Mouse (Mus musculus) liver, embryonic 14.5 days (tissue): Measurements from ENCODE around the gene Chd9. TPM values are rescaled to one million over a fixed set of nuclear protein-coding genes. Genes with fewer than 3 reads are reported as not detected.
"Not testable (repeated sequence)": the region's sequence is repeated elsewhere in the genome, so short reads cannot be mapped to it uniquely, and the experiment has no call there.

Source experiments
- ATAC-seq: fragments of 200-750 bp; cut with Nextera tagmentation; 2 replicates; pipeline ENCODE4 v1.8.0; 2017; ENCODE audit warnings: moderate number of reproducible peaks, mild to moderate bottlenecking, moderate library complexity; ENCODE audit not compliant: insufficient read depth
- DNase-seq, 3 experiments: peaks; one replicate each; pipeline ENCODE4 v3.0.0-alpha.2; 2012 to 2013; ENCODE audit warnings: low read depth in 3 of 3, low spot score in 3 of 3
- H3K27ac ChIP-seq: fragments of 300-500 bp; sonication (generic); 2 replicates; pipeline ENCODE4 v1.5.1; 2014; ENCODE audit warnings: moderate library complexity, mild to moderate bottlenecking, control low read depth, inconsistent platforms
- H3K27me3 ChIP-seq: fragments of 300-500 bp; sonication (generic); 2 replicates; pipeline ENCODE4 v1.6.1; 2014; ENCODE audit warnings: mild to moderate bottlenecking, low read length, moderate library complexity; ENCODE audit not compliant: control insufficient read depth, insufficient read depth
- H3K36me3 ChIP-seq: fragments of 300-500 bp; sonication (generic); replicated peaks from 2 replicates; pipeline ENCODE4 v1.6.1; 2014; ENCODE audit warnings: low read depth; ENCODE audit not compliant: control insufficient read depth, insufficient read depth
- H3K4me1 ChIP-seq, 2 experiments: fragments of 200-500 bp in 1 of 2; fragments of 300-500 bp in 1 of 2; sonication (generic) in 1 of 2; replicated peaks; 2 replicates each; pipeline ENCODE4 v1.6.1; 2012 to 2014; ENCODE audit warnings: antibody characterized with exemption in 1 of 2, inconsistent platforms in 1 of 2, low read length in 1 of 2; ENCODE audit not compliant: control insufficient read depth in 2 of 2, insufficient read depth in 2 of 2
- H3K4me2 ChIP-seq: fragments of 300-500 bp; sonication (generic); 2 replicates; pipeline ENCODE4 v1.6.1; 2014; ENCODE audit warnings: low read depth, mild to moderate bottlenecking, control low read depth, moderate library complexity
- H3K4me3 ChIP-seq, 2 experiments: fragments of 200-500 bp in 1 of 2; fragments of 300-500 bp in 1 of 2; sonication (generic) in 1 of 2; 2 replicates each; pipeline ENCODE4 v1.5.1; 2012 to 2014; ENCODE audit warnings: low read depth in 2 of 2, low read length in 2 of 2, mild to moderate bottlenecking in 2 of 2, control low read depth in 1 of 2, inconsistent platforms in 1 of 2, moderate library complexity in 1 of 2; ENCODE audit not compliant: insufficient read depth in 1 of 2
- H3K9ac ChIP-seq: fragments of 300-500 bp; sonication (generic); replicated peaks from 2 replicates; pipeline ENCODE4 v1.6.1; 2014; ENCODE audit warnings: mild to moderate bottlenecking, control low read depth, moderate library complexity
- H3K9me3 ChIP-seq: fragments of 300-500 bp; sonication (generic); 2 replicates; pipeline ENCODE4 v1.6.1; 2016; ENCODE audit warnings: low read length, mixed read lengths; ENCODE audit not compliant: control insufficient read depth
- CTCF ChIP-seq: IDR thresholded peaks from 2 replicates; pipeline ENCODE4 v1.5.1; 2016; ENCODE audit warnings: antibody characterized with exemption, low read depth, control low read depth
- EP300 ChIP-seq: IDR thresholded peaks from 2 replicates; pipeline ENCODE4 v1.6.1; 2016; ENCODE audit warnings: antibody characterized with exemption, low read depth
- WGBS: fragments of 180-500 bp; shearing (Covaris S2); extraction: QIAGEN DNeasy Blood & Tissue Kit; methylation state at CpG from one replicate; pipeline ENCODE4 v1.1.7; 2014; ENCODE audit not compliant: insufficient replicate concordance; 5-methylcytosine and 5-hydroxymethylcytosine counted together
- polyA plus RNA-seq, 2 experiments: library from polyadenylated mRNA; depleted of rRNA in 1 of 2; stranded (reverse) in 1 of 2; unstranded in 1 of 2; fragments of >200 nt; fragmentation: Nextera tagmentation in 1 of 2; extraction: Ambion mirVana in 1 of 2; gene quantifications; 2 replicates each; pipeline versions ENCODE4 v1.2.1 to v1.2.3; 2012 to 2014

Chd9 gene
- polyA plus RNA-seq, 2 experiments: 6.4 to 12.2 TPM

- WGBS: under 1% methylated on average over 85 of the region's 89 CpGs
- peak overlapping the region; percentile 96 for H3K4me2 ChIP-seq
- peak overlapping the region; percentile 14; the same call in 1 of the 2 replicates for H3K27ac ChIP-seq
- no peaks in the 10 kb centered on the region for H3K9me3 ChIP-seq
- DNase-seq: peak in 2 of 3 experiments; percentile 17 to 37
- peak overlapping the region; percentile 75 to 87 for H3K4me3 ChIP-seq
- peaks cover 0 to 7% of the 10 kb centered on the region in 2 experiments; a peak in 2 of 4 replicates for H3K4me1 ChIP-seq
- no peak for TF ChIP-seq EP300
- TF ChIP-seq CTCF: peak; percentile 32; the same call in 1 of the 2 replicates
- H3K9ac ChIP-seq: peak overlapping the region; percentile 71
- H3K36me3 ChIP-seq: no peaks in the 10 kb centered on the region
- H3K27me3 ChIP-seq: peaks cover 8% of the 10 kb centered on the region
- ATAC-seq: peak; percentile 9; the same call in 1 of the 2 replicates
Measured at GRCm38 (mm10) chr8:90908580-90909471, 80.7 kb downstream of the Chd9 start.

GRCm38 (mm10) chr8:90923158-90923905, 95.2 kb downstream of the Chd9 start:
- TF ChIP-seq EP300 (no peak), CTCF (no peak)
- 49% methylated on average over 3 of the region's 3 CpGs for WGBS
- no peak for DNase-seq
- Histone ChIP-seq H3K27me3 (no peaks in the 10 kb centered on the region), H3K4me3 (no peak overlapping the region), H3K9me3 (no peaks in the 10 kb centered on the region), H3K4me1 (no peaks in the 10 kb centered on the region), H3K9ac (no peak overlapping the region), H3K4me2 (no peak overlapping the region), H3K27ac (no peak overlapping the region), H3K36me3 (no peaks in the 10 kb centered on the region)
- ATAC-seq: no peak

GRCm38 (mm10) chr8:90928412-90928811, 100.3 kb downstream of the Chd9 start:
- H3K36me3 ChIP-seq: no peaks in the 10 kb centered on the region
- no peak for TF ChIP-seq EP300
- no peak for TF ChIP-seq CTCF
- no peak for DNase-seq
- no peaks in the 10 kb centered on the region; a peak in 1 of 4 replicates for H3K4me1 ChIP-seq
- ATAC-seq: no peak
- no peak overlapping the region for H3K9ac ChIP-seq
- no peaks in the 10 kb centered on the region for H3K9me3 ChIP-seq
- no peak overlapping the region for H3K27ac ChIP-seq
- 49% methylated on average over 1 of the region's 1 CpGs for WGBS
- no peak overlapping the region for H3K4me3 ChIP-seq
- H3K4me2 ChIP-seq: no peak overlapping the region
- H3K27me3 ChIP-seq: no peaks in the 10 kb centered on the region

- not testable (repeated sequence) for H3K9me3 ChIP-seq, H3K27me3 ChIP-seq, DNase-seq, H3K4me3 ChIP-seq, H3K4me1 ChIP-seq, H3K27ac ChIP-seq, H3K36me3 ChIP-seq, H3K4me2 ChIP-seq, H3K9ac ChIP-seq, ATAC-seq
Measured at GRCm38 (mm10) chr8:90930125-90930524, 102.0 kb downstream of the Chd9 start.

- Histone ChIP-seq H3K4me1 (peaks cover 0 to 2% of the 10 kb centered on the region in 2 experiments; a peak in 1 of 4 replicates), H3K4me2 (no peak overlapping the region), H3K9ac (no peak overlapping the region), H3K4me3 (no peak overlapping the region), H3K36me3 (no peaks in the 10 kb centered on the region), H3K27me3 (no peaks in the 10 kb centered on the region), H3K27ac (no peak overlapping the region), H3K9me3 (no peaks in the 10 kb centered on the region)
- TF ChIP-seq EP300: no peak
- no peak for TF ChIP-seq CTCF
- no peak for DNase-seq
- WGBS: 33% methylated on average over 11 of the region's 11 CpGs
- no peak for ATAC-seq
Measured at GRCm38 (mm10) chr8:90932934-90933333, 104.8 kb downstream of the Chd9 start.
